Mouse (Mus musculus): ENCODE measurements around the gene Ndst2.
"Not testable (repeated sequence)": the region's sequence is repeated elsewhere in the genome, so short reads cannot be mapped to it uniquely, and the experiment has no call there.

Ndst2 gene

DNA sequence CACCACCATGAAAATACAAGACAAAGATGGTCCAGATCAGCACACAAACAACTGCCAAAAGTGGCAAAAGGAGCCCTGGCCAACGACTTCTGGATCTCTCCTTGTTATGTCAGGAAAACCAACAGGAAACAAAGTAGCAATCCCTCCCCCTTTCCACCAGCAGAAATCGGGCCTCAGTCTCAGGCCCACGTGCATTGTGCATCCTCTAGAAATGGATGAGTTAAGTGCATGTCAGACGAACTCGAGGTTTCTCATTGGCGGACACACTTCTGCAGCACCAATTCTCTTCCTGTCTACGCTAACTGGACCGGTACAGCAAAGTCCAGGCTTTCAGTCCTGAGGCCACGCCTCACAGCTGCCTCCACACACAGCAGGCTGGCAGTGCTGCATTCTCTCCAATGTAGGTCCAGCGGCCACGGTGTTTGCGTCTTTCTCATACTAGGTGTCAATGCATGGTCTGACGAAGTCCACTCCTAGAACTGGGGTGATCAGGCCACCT, 1.6 kb upstream of the Ndst2 start:
- DNase-seq: no peak

DNA sequence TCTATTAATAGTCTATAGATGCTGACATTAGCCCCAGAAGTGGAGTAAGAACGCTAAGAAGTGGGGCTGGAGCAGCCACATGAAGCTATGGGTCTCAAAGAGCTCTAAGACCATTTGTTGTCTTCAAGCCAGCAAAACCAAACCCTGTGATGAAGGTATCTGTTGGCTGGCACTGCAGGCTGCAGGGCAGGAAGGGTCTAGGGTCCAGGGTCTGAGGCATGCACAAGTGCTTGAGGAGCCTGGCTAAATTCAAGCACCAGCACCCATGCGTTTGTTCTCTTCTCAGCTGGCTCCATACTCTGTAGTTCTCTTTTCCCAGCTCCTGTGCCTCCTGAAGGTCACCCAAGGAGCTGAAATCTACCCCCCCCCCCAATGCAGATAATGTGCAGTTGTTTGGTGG, 690 bp upstream of the Ndst2 start:
- no peak for DNase-seq

DNA sequence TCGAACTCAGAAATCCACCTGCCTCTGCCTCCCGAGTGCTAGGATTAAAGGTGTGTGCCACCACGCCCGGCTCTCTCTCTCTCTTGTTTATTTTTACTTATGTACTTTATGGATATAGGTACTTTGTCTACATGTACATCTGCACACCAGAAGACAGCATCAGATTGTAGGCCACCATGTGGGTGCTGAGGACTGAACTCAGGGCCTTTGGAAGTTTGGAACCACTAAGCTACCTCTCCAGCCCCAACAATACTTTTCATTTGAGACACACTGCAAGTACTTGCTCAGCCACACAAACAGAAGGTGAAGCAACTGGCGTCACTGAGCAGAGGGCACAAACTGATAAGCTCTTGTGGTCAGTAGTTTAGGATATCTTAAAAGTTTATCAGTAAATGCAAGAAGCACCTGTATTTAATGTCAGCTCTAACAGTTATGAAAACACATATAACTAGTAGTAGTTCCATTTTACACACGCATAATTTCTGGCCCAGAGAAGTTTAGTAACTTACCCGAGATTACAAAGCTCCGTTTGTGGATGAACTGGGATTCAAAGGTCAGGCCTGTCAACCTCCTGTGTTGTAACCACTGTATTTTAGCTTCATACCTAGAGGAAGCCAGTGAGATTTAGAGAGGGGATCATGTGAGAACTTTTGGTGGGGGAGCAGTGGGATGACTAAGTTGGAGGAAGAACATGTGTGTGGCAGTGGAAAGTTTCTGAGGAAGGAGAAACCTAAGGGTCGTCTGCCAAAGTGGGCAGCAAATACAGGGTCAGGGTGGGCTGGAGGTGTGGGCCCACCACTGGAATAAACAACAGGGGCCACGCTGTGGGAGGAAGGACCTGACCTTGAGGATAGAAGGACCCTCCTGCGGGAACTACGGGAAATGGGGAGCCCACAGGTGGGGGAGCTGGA, 1.1 kb downstream of the Ndst2 start:
- DNase-seq: no peak

DNA sequence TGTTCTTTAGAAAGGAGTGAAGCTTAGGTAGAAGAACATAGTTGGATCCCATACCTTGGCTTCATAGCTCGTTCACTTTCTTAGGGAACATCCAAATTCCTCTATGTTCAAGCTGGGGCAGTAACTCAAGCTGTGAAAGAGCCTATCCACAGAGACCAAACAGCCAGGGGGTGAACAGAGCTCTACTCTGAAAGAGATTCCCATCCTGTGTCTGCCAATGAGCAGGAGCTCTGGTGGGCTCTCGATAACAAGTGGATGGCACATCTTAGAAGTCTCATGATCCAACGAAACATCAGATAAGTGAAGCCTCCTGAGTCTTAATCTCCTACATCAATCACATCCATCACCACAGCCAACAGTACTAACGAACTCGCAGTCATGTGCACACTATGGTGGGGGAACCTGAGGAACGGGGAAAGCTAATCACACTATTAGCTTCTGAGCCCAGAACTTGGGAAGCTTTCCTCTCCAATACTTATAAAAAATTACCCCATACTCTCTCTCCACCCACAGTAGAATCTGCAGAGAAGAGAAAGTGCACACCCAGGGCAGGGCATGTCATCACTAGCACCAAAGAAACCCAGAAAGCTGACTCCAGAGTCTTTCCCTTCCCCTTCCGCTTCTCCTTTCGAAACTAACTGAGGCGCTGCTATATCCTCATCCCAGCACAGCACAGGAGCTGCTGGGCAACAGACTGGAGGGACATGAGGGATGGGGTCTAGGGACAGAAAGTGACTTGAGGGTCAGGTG, 3.3 kb downstream of the Ndst2 start:
- DNase-seq: no peak

DNA sequence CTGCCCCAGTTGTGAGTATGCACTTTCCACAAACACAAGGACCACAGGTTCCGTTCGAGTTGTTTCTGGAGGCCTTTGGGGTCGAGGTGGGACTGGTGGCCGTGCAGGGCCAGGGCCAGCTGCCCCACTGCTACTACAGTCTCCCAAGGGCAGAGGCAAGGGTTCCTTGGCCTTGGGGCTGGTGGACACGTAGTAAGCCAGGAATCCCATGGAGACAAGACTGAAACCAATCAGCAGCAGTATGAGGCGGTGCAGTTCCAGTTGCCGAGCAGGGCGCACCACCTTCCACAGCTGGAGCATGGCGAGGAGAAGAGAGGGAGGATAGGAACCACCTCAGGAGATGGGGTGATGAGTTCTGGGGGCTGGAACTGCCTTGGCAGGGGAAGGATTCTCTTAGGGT, 4.5 kb downstream of the Ndst2 start:
- no peak for DNase-seq

DNA sequence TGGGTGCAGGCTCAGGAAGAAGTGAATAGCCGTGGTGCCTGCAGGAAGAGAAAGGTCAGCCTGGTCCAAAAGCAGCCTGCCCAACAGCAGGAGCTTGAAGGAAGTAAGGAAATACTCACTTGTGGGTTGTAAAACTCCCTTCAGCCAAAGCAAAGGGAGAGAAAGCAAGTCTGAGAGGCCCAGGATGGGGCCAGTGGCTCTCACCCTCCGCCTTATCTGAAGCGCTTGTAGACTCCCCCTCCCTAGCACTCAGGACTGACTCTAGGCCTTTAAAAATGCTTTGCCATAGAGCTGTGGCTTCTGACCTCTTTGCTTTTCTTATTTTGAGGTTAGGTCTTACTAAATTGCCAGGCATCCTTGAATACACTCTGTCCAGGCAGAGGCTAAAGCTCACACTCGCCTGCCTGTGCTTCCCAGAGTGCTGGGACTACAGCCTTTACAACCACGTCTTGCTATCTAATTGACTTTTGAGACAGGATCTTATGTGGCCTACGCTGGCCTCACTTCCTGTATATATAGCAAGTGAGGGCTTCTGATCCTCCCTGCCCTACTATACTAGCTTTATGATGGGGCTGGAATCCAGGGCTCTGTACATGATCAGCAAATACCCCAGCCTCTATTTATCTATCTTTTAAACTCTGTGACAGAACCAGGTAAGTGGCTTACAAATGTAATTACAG, 8.6 kb downstream of the Ndst2 start:
- DNase-seq: no peak

DNA sequence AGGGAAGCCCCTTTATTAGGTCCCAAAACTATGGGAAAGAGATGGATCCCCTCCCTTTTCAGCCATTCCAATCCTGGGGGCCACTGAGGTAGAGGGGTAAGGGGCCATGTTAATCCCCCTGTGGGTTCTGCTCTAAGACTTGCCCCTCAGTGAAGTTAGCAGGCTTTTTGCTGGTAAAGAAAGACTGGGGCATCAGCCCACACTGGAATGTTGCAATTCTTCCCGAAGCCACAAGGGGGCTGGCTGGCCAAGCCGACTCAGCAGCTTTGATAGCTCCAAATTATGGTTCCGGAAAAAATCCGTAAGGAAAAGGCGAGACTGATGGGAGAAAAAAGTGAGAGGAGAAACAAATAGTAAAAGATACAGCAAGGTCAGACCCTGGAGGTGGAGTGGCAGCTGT, 10.3 kb downstream of the Ndst2 start:
- DNase-seq: peak; percentile 68

DNA sequence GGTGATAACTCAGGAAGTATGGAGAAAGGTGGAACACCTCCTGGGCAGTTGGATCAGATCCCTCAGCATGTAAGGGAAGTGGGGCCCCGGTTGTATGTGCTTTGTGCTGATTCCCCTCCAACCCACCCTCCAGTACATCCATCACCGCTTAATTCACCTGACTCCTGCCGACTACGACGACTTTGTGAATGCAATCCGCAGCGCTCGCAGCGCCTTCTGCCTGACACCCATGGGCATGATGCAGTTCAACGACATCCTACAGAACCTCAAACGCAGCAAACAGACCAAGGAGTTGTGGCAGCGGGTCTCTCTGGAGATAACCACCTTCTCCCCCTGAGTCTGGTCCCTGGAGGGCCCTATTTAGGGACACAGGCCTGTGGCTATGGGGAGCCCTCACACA, 11.4 kb downstream of the Ndst2 start:
- DNase-seq: no peak

DNA sequence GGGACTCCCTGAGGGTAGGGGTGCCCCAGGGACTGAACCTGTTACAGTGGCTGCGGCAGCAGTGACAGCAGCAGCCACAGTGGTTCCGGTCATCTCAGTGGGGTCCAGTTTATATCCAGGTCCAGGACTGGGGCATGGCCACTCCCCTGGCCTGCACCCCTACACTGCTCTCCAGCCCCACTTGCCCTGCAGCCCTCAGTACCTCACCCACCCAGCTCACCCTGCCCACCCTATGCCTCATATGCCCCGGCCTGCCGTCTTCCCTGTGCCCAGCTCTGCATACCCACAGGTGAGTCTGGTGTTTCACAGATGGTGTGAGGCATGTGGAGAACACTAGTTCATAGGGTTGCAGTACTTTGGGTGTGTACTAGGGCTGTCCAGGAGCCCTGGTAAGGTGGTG, 13.0 kb downstream of the Ndst2 start:
- DNase-seq: no peak

DNA sequence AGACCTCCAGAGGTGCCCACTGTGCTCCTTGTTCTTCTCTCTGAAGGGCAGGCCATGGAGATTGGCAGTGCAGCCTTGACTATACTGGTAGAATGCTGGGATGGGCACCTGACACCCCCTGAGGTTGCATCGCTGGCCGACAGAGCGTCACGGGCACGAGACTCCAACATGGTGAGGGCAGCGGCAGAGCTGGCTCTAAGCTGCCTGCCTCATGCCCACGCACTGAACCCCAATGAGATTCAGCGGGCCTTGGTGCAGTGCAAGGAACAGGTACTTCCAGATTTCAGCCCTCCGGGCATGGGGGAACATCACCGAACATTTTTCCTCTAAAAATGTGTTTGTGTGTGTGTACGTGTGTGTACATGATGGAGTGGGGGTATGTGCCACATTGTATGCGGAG, 14.6 kb downstream of the Ndst2 start:
- no peak for DNase-seq

DNA sequence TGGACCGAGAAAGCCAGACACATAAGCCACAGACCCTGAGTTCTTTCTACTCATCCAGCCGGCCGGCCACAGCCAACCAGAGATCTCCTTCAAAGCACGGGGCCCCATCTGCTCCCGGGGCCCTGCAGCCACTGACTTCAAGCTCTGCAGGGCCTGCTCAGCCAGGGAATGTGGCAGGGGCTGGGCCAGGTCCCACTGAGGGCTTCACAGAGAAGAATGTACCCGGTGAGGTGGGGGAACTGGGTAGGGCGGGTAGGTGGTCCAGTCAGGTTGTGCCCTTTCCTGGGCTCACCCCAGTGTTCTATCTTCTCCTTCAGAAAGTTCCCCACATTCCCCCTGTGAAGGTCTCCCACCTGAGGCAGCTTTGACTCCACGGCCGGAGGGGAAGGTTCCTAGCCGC, 15.9 kb downstream of the Ndst2 start:
- DNase-seq: no peak

DNA sequence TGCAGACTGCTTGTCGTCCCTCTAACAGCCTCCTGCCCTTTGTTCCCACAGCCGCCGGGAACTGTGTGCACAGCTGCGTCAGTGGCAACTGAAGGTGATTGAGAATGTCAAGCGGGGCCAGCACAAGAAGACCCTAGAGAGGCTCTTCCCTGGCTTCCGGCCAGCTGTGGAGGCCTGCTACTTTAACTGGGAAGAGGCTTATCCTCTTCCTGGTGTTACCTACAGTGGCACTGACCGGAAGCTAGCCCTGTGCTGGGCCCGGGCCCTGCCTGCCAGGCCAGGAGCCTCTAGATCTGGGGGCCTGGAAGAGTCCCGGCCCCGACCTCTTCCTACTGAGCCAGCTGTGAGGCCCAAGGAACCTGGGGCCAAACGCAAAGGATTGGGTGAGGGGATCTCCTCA, 20.5 kb downstream of the Ndst2 start:
- DNase-seq: no peak

DNA sequence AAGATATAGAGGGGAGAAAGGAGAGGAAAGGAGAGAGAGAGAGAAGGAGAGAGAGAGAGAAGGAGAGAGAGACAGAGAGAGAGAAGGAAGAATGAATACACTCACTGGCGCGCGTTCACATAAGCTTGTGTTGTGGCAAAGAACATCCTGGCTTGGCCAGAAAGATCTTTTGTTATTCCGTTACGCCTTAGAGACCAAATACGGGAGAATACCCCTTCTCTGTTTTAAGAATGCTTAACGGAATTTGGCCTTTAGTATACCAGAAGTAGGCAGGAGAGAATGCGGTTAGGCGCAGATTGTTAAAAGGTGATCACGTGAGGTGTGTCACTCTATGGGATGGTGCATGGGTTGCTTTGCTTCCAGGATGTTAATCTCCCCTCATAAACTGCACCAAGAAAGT, 26.1 kb downstream of the Ndst2 start:
- DNase-seq: no peak

DNA sequence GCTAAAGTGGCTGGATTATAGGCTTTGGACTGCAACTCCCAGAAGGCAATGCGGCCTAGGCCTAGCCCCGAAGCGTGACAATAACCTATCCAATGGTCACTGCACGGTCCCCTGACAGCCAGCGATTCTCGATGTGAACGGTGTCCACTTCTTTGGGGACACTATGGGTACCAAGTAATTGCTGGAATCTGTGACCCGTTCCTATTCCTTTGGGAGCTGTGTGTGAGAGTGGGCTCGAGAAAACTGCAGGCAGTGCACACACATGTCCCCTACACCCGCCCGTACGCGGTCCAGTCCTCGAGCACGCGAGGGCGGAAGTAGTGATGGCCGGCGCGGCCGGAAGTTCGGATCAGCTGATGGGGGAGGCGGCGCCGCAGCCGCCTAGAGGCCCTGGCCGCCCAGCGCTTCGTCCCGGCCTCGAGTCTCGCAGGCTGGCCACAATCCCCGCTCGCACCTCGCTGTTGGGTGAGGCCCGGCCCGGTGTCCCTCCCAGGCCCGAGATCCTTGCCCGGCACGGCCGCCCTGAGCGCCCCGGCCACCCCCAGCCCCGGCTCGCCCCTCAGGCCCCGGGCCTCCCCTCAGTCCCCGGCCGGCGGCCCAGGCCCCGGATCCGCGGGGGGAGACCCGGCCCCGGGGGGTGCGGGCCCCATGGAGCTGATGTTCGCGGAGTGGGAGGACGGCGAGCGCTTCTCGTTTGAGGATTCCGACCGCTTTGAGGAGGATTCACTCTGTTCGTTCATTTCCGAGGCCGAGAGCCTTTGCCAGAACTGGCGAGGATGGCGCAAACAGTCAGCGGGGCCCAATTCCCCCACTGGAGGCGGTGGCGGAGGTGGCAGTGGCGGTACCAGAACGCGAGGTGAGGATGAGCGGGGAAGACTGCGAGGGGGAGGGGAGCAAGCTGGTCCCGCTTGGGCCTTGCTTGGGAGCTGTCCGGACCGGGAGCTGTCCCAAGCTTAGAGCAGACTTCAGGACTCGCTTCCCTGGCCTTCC, 26.9 kb downstream of the Ndst2 start, which contains the start of gene Zswim8:
Gene Zswim8, plus strand, starts transcription at position 352 of the 990 bp plus-strand sequence.
- DNase-seq: peak; percentile 96

DNA sequence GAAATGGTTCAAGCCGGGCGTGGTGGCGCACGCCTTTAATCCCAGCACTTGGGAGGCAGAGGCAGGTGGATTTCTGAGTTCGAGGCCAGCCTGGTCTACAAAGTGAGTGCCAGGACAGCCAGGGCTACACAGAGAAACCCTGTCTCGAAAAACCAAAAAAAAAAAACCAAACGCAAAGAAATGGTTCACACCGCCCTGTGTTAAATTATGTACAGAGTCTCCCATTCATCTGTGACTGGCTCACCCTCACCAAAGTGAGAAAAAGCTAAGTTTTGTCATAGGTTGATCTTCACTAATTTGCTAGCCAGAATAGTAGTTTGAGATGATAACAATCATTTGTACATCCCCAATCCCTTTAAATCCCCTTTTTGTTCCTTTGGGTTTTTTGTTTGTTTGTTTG, 30.9 kb downstream of the Ndst2 start:
- not testable (repeated sequence) for DNase-seq

DNA sequence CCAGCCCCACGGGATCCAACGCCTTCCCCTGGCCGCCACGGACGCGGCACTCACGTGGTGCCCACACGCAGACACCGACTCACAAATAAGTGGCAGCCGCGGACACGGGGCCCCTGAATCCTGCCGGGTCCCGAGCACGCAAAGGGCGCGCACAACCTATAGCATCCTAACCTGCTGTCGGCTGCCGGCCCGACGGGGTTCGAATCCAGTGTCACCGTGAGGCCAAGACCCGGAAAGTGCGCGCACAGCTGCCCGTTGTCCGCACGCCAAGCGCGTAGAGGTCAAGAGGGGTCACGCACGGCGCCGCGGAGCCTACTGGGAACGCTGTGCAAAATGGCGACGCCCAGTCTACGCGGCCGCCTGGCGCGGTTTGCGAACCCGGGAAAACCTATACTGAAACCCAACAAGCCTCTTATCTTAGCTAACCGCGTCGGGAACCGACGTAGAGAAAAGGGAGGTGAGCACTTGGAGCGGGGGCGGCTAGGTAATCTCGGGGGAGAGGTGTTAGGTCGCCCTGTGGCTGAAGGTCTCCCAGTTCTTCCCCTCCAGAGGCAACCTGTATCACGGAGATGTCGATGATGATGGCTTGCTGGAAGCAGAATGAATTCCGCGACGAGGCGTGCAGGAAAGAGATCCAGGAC, 31.5 kb downstream of the Ndst2 start, which contains the start of gene Chchd1:
Gene Chchd1, plus strand, starts transcription at position 266 of the 641 bp plus-strand sequence.
- DNase-seq: peak; percentile 94

DNA sequence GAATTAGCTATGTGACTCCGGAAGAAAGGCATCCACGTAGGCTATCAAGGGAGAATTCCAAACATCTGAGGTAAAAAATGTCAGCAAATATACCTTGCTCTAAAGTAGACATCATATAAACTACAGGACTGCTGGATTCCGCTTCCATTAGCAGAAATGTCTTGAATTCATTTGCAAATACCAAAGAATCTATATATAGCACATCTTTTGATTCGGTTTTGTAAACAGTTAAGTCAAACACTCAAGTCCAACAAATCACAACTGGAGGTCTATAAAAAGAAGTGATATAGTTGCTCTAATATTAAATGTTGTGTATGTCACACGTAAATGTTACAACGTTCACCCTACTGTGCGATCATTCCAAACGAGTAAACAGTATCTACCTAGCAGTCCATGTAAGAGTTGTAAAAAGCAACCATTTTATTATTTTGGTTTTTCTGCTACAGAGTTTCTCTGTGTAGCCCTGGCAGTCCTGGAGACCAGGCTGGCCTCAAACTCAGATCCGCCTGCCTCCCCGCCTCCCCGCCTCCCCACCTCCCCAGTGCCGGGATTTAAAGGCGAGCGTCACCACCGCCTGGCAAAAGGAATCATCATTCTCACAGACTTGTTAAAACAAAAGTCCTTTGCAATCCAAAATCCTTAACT, 32.1 kb downstream of the Ndst2 start:
- DNase-seq: no peak

DNA sequence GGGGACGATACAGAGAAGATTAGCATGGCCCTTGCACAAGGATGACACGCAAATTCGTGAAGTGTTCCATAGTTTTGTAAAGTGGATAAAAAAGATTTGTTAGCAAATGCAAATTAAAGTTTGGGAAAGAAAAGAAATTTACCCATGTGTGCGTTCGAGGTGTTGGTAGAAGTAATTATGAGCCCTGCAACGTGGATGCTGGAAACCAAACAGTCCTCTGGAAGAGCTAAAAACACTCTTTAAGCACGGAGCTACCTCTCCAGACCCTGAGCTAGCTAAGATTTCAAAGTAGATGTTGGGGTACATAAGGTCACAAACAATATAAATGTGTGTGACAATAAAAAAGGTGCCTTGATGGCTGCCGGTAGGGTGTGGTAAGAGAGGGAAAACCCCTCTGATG, 32.8 kb downstream of the Ndst2 start:
- no peak for DNase-seq

DNA sequence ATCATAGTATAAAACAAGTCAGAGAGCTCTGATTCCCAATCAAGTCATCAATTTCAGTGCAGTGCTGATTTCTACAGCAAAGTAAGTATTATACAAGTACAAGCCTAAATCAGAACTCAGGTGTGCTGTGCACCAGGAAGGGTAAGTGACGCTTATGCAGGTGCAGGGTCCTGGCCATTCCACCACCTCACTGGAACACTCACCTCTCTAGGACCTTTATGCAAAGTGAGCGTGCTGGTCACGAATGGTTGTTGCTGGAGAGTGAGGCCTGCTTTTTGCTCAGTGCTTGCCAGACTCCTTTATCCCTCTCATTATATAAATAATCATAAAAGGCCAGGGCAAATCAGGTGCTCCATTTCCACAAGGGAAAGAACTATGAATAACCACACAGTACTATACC, 34.0 kb downstream of the Ndst2 start:
- DNase-seq: no peak

DNA sequence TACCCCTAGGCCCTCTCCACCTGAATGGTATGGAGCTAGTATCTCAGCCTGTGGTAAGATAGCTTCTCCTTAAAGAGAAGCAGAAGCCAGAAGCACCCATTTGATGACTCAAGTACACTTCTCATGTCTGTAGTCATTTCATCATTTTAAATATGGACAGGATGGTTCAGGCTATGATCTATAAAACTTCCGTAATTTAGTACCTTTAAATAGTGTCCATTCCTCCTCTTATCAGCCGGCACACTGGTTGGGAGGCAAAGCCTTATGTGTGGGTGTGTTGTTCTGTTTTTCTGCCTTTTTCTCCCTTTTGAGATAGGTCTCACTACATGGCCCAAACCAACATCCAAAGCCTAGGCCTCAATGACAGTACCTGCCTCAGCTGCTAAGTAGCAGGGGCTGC, 35.8 kb downstream of the Ndst2 start:
- DNase-seq: no peak

DNA sequence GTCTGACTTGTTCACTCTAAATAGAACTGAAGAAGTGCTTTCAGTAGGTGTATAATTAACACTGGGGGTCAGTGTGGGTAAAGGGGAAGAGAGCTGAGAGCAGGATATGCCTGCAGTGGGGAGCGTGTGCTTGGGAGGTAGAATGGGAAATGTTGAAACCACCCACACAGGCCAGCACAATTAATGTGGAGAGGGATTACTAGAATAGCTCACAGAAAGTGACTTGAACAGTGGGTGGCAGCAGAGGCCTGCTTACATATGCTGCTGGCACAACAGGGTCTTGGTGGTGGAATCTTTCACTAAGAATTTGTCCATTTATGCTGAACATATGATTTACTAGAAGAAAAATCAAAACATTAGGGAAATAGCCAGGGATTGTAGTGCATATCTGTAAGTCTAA, 37.4 kb downstream of the Ndst2 start:
- peak; percentile 70 for DNase-seq

Data from embryo, embryonic 11 days (tissue).